Mouse (Mus musculus): ENCODE data around the gene Map2k6. TPM values are rescaled to one million over a fixed set of nuclear protein-coding genes. Genes with fewer than 3 reads are reported as not detected.

The Map2k6 gene
- polyA plus RNA-seq, 1 experiment from 2014 or later: 36.0 TPM

DNA sequence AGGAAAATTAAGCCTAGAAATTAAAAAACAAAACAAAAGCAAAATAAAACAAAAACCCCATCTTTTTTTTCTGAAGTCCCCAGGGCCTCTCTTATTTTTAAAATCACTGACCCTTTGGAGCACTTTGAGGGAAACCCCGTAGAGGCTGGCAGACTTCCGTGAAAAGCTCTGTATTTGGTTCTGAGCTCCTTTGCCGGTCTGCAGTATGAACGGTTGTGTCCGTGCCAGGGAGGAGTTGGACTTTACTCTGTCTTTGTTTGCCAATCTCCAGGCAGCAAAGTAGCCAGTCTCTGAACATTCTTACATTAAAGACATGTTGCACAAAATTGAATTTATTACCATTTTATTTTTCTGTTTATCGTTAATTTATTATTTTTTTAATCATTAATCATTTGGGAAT lies 45.7 kb downstream of the Map2k6 start:
- 96% methylated on average over 6 of the region's 6 CpGs for whole genome bisulfite sequencing
- H3K9me3 ChIP-seq: 0 out of 2 replicates have a peak, but pooled peaks cover 8% of the 10 kb centered on the region
- H3K4me3 ChIP-seq: no peak overlapping the region
- DNase-seq (ENCODE audit: extremely low spot score, low spot score): no peak
- peaks cover 26% of the 10 kb centered on the region for H3K4me1 ChIP-seq
- H3K27me3 ChIP-seq (ENCODE audit: poor library complexity, severe bottlenecking): peaks cover 25% of the 10 kb centered on the region
- H3K27ac ChIP-seq: no peak overlapping the region
- peaks cover 24% of the 10 kb centered on the region for H3K36me3 ChIP-seq (replicated peaks)

DNA sequence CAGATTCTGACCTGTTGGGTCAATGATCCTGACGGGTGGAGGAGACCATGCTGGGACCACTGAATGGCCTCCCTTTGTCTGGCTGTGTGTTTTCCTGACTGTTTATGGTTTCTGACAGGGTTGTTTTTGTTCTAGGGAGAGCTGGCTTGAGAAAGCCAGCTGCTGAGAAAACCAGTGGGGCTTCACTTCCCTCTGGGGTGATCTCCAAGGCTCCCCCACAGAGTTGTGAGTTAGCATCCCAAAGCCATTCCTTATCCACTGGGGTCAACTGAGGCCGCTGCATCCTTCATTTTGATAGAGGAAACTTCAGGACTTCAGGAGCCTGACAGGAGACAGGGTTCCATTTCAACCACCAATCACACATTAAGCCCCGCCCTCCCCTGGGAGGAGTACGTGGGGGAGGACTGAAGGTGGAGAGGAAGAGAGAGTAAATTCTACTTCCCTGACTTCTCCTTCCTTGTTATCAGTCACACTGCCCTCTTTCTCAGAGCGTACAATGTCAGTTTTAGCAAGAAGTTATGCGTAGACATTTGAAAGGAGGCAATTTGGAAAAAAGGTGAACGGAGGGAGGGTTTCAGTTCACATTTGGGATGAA lies 49.3 kb downstream of the Map2k6 start:
- Histone ChIP-seq H3K9me3 (no peaks in the 10 kb centered on the region), H3K4me3 (peak overlapping the region; percentile 44), H3K4me1 (peaks cover 35% of the 10 kb centered on the region), H3K27ac (peak overlapping the region; percentile 22), H3K36me3 (replicated peaks) (peaks cover under 1% of the 10 kb centered on the region; the same call in 1 of the 2 replicates), H3K27me3 (ENCODE audit: poor library complexity, severe bottlenecking) (peaks cover 28% of the 10 kb centered on the region)
- peak; percentile 29 for DNase-seq (ENCODE audit: extremely low spot score, low spot score)
- WGBS: 3% methylated on average over 7 of the region's 7 CpGs

- peaks cover 28% of the 10 kb centered on the region for H3K27me3 ChIP-seq (ENCODE audit: poor library complexity, severe bottlenecking)
- under 1% methylated on average over 12 of the region's 12 CpGs for WGBS
- H3K27ac ChIP-seq: peak overlapping the region; percentile 22
These were observed 49.8 kb downstream of the Map2k6 start for GRCm38 (mm10) chr11:110448726-110449161.

DNA sequence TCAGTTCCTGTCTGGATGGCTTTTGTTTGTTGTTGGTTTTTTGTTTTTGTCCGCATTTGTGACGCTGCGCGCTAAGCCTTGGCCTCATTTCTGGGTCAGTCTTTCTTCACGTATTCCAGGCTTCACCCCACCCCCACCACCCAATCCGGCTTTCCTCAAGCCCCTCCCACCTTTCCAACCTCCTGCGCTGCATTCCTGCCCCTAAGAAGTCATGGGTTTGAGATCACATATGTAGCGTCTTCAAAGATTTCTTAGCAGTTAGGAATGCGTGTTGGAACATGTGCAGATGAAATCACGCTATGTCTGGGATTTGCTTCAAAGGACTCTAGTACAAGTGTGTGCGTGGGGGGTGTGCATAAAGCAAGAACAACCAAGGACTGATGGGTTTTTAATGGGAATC lies 50.3 kb downstream of the Map2k6 start:
- DNase-seq (ENCODE audit: extremely low spot score, low spot score): no peak
- Histone ChIP-seq H3K9me3 (no peaks in the 10 kb centered on the region), H3K27ac (peak overlapping the region; percentile 22), H3K4me1 (peaks cover 35% of the 10 kb centered on the region), H3K27me3 (ENCODE audit: poor library complexity, severe bottlenecking) (peaks cover 28% of the 10 kb centered on the region), H3K4me3 (peak overlapping the region; percentile 44), H3K36me3 (replicated peaks) (peaks cover 7% of the 10 kb centered on the region)
- 5% methylated on average over 11 of the region's 11 CpGs for WGBS

More at GRCm38 (mm10) chr11:110448726-110449161, 49.8 kb downstream of the Map2k6 start:
- Histone ChIP-seq H3K9me3 (no peaks in the 10 kb centered on the region), H3K4me3 (peak overlapping the region; percentile 44), H3K4me1 (peaks cover 35% of the 10 kb centered on the region), H3K36me3 (replicated peaks) (peaks cover 6% of the 10 kb centered on the region)
- no peak for DNase-seq (ENCODE audit: extremely low spot score, low spot score)

DNA sequence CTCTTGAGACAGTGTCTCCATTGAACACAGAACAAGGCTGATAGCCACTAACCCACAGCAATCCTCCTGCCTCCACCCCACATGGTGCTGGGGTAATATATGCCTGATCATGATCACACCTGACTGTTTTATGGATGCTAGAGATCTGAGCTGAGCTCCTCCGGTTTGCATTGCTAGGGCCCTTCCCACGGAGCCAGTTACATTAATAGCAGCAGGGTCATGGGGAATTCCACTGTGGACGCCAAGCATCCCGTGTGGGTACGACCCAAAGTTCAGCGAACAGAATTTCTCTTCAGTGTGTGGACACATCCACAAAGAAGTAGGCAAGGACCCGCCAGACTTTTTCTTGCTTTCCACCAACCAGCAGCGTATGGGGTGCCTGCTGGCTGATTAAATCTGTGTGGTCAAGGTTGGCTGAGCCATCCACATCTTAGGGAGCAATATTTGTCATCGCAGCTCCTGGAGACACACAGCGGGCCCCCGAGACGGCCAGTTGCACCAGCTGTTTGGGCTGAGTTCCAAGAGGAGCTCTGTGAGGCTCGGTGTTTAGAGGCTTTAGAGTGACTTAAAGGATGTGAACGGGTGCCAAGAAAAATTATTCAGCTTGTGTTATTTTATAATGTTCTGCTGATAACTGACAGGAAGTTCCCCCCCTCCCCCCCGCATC lies 51.3 kb downstream of the Map2k6 start:
- no peak overlapping the region for H3K4me3 ChIP-seq
- H3K9me3 ChIP-seq: no peaks in the 10 kb centered on the region
- H3K27ac ChIP-seq: no peak overlapping the region
- H3K36me3 ChIP-seq (replicated peaks): peaks cover 7% of the 10 kb centered on the region
- no peak for DNase-seq (ENCODE audit: extremely low spot score, low spot score)
- WGBS: 88% methylated on average over 15 of the region's 15 CpGs
- H3K27me3 ChIP-seq (ENCODE audit: poor library complexity, severe bottlenecking): peaks cover 28% of the 10 kb centered on the region
- peaks cover 35% of the 10 kb centered on the region for H3K4me1 ChIP-seq

DNA sequence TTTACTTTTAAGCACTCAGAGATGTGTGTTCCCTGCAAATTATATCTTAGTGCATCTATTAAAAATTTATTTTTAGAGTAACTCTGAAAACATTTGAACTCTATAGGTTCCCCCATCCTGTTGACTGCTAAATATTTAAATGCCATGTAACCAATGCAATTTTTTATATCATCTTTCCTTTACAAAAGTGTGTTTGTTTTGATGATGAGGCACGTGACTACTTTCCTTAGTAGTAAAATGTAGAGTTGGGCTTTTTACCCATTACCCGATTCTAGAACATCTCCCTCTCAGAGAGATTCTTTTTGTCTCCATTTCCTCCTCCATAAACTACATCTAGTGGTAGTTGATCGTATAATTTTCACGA lies 51.8 kb downstream of the Map2k6 start:
- no peaks in the 10 kb centered on the region for H3K9me3 ChIP-seq
- H3K27me3 ChIP-seq (ENCODE audit: poor library complexity, severe bottlenecking): peaks cover 23% of the 10 kb centered on the region
- H3K36me3 ChIP-seq (replicated peaks): peaks cover 7% of the 10 kb centered on the region
- no peak overlapping the region for H3K27ac ChIP-seq
- H3K4me1 ChIP-seq: peaks cover 38% of the 10 kb centered on the region
- 96% methylated on average over 4 of the region's 4 CpGs for WGBS
- H3K4me3 ChIP-seq: no peak overlapping the region
- DNase-seq (ENCODE audit: extremely low spot score, low spot score): no peak

- Histone ChIP-seq H3K4me1 (peaks cover 42% of the 10 kb centered on the region), H3K27ac (no peak overlapping the region), H3K36me3 (replicated peaks) (peaks cover 7% of the 10 kb centered on the region), H3K4me3 (no peak overlapping the region), H3K9me3 (no peaks in the 10 kb centered on the region), H3K27me3 (ENCODE audit: poor library complexity, severe bottlenecking) (peaks cover 15% of the 10 kb centered on the region)
- 92% methylated on average over 7 of the region's 7 CpGs for WGBS
- no peak for DNase-seq (ENCODE audit: extremely low spot score, low spot score)
These were observed 52.7 kb downstream of the Map2k6 start for GRCm38 (mm10) chr11:110451590-110451989.

GRCm38 (mm10) chr11:110453445-110454154 lies 54.7 kb downstream of the Map2k6 start:
- WGBS: 90% methylated on average over 5 of the region's 5 CpGs
- Histone ChIP-seq H3K36me3 (replicated peaks) (peaks cover 7% of the 10 kb centered on the region), H3K27ac (no peak overlapping the region), H3K4me1 (peaks cover 27% of the 10 kb centered on the region), H3K9me3 (no peaks in the 10 kb centered on the region), H3K4me3 (no peak overlapping the region), H3K27me3 (ENCODE audit: poor library complexity, severe bottlenecking) (0 out of 2 replicates have a peak, but pooled peaks cover 3% of the 10 kb centered on the region)
- no peak for DNase-seq (ENCODE audit: extremely low spot score, low spot score)

DNA sequence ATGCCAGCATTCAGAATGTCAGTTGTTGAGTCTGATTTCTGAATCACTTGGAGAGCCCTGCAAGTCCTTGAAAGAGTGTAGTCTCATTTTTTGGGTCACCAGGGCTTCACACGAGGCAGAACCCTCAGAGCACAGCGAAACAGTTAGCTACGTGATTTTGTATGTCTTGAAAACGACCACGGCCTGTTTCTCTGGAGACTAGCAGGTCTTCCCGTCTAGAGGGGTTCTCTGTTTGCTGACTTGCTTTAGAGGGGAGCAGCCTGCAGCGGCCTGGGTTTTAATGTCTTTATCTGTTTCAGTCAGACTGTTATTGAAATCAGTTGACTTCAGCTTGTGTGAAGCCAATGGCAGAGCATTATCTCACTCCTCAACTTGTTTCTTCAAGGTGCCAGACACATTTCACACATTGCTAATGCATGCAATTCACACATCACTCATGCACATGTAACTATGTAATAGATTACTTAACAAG lies 58.6 kb downstream of the Map2k6 start:
- no peaks in the 10 kb centered on the region for H3K27me3 ChIP-seq (ENCODE audit: poor library complexity, severe bottlenecking)
- DNase-seq (ENCODE audit: extremely low spot score, low spot score): no peak
- 88% methylated on average over 7 of the region's 7 CpGs for WGBS
- no peak overlapping the region for H3K4me3 ChIP-seq
- peaks cover 18% of the 10 kb centered on the region for H3K4me1 ChIP-seq
- H3K36me3 ChIP-seq (replicated peaks): peaks cover 7% of the 10 kb centered on the region
- no peak overlapping the region for H3K27ac ChIP-seq
- no peaks in the 10 kb centered on the region for H3K9me3 ChIP-seq

DNA sequence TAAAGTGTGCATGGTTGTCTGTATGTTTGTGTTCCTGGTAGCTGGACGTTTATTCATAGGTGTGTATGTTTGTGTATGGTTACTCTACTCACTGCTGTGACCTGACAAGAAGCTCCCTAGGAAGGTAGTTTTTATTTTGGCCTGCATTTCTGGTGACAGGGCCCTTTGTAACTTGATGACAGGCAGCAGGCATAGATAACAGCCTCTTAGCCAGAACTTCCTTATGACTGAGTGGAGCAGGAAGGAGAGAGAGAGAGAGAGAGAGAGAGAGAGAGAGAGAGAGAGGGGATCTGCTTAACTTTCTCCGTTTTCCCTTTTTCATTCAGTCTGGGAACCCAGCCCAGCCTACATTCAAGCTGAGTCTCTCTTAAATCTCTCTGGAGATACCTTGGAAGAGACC lies 61.6 kb downstream of the Map2k6 start:
- peaks cover 29% of the 10 kb centered on the region for H3K4me1 ChIP-seq
- no peaks in the 10 kb centered on the region for H3K36me3 ChIP-seq (replicated peaks)
- H3K27ac ChIP-seq: no peak overlapping the region
- H3K27me3 ChIP-seq (ENCODE audit: poor library complexity, severe bottlenecking): no peaks in the 10 kb centered on the region
- no peaks in the 10 kb centered on the region for H3K9me3 ChIP-seq
- 67% methylated on average over 2 of the region's 2 CpGs for WGBS
- DNase-seq (ENCODE audit: extremely low spot score, low spot score): no peak
- no peak overlapping the region for H3K4me3 ChIP-seq

DNA sequence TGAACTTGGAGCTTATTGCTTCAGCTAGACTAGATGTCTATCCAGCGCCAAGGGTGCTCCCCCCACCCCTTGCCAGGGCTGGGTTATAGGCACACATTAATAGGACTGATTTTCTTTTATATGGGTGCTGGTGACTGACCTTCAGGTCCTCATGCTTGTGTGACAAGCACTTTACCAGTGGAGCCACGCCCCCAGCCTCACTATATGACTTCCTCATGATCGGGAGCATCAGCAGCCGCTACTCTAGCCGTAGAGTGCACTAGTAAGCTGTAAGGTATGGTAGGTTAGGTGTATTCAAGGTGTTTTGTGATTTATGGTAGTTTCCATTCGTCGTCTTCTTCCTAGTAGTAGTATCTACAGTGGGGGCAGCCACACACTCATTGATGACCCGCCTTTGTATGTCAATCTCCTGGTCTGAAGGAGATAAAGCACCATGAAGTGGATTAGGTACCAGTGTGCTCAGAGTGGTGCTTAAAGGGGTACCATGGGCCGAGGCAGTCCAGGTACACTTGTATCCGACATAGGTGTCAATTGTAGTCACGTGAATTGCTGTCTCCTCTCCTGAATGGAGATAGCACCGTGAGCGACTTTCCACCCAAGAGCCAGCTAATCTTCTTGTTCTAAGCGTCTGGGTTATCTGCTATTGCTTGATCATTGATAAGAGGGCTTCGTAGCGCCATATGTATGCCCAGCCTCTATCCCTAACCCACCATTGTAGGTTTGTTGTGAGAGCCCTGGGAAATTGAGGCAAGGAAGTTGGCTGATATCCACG lies 62.8 kb downstream of the Map2k6 start:
- H3K27ac ChIP-seq: no peak overlapping the region
- WGBS: 94% methylated on average over 17 of the region's 17 CpGs
- H3K4me1 ChIP-seq: peaks cover 22% of the 10 kb centered on the region
- no peaks in the 10 kb centered on the region for H3K36me3 ChIP-seq (replicated peaks)
- DNase-seq (ENCODE audit: extremely low spot score, low spot score): no peak
- no peaks in the 10 kb centered on the region for H3K9me3 ChIP-seq
- H3K4me3 ChIP-seq: no peak overlapping the region
- no peaks in the 10 kb centered on the region for H3K27me3 ChIP-seq (ENCODE audit: poor library complexity, severe bottlenecking)

GRCm38 (mm10) chr11:110462975-110463578 lies 64.2 kb downstream of the Map2k6 start:
- no peak for DNase-seq (ENCODE audit: extremely low spot score, low spot score)
- WGBS: 89% methylated on average over 8 of the region's 8 CpGs
- H3K27ac ChIP-seq: no peak overlapping the region
- no peak overlapping the region for H3K4me3 ChIP-seq
- H3K4me1 ChIP-seq: peaks cover 22% of the 10 kb centered on the region
- H3K36me3 ChIP-seq (replicated peaks): no peaks in the 10 kb centered on the region
- H3K27me3 ChIP-seq (ENCODE audit: poor library complexity, severe bottlenecking): no peaks in the 10 kb centered on the region
- H3K9me3 ChIP-seq: no peaks in the 10 kb centered on the region
